Mouse (Mus musculus) inflammation-experienced regulatory T-cells, adult 16 weeks (primary cell): ENCODE results near the gene Hcn1. TPM values are rescaled to one million over a fixed set of nuclear protein-coding genes. Genes with fewer than 3 reads are reported as not detected.

Source experiments
- polyA plus RNA-seq: library from polyadenylated mRNA; unstranded; fragments of 100-300 nt; shearing (Covaris generic); gene quantifications from one replicate; pipeline ENCODE4 v1.2.1, GENCODE M21; 2017

Gene Hcn1
- polyA plus RNA-seq: 0.06 TPM

GRCm38 (mm10) chr13:117602181-117602580 is at the start of gene Hcn1:
Hcn1 (plus strand) TSS chr13:117602320.

